Mouse (Mus musculus): ENCODE measurements at regions not wholly inside any gene's neighbourhood (a gene's known extent, or its start where the extent isn't known, plus 50 kb on each side); places are given as distances from the start of the nearest gene placed in this dataset.
A peak's percentile ranks its signal among the peaks of the same experiment; 100 is the strongest.

GRCm38 (mm10) chr13:60123964-60124363 lies 53.2 kb downstream of the Gas1 start:
- DNase-seq, result peak; percentile 33 to 44

GRCm38 (mm10) chr13:60123174-60123587 lies 54.0 kb downstream of the Gas1 start:
- peak in 1 of 2 experiments; percentile 26 for DNase-seq

GRCm38 (mm10) chr13:60122341-60123173 lies 54.6 kb downstream of the Gas1 start:
- DNase-seq, result peak; percentile 31 to 32

- DNase-seq, result no peak
These were observed 65.7 kb downstream of the Gas1 start for GRCm38 (mm10) chr13:60111465-60111864.

GRCm38 (mm10) chr13:60110079-60110846 lies 66.9 kb downstream of the Gas1 start:
- DNase-seq, result peak; percentile 87 to 96

- no peak for DNase-seq
These were observed 71.9 kb downstream of the Gas1 start for GRCm38 (mm10) chr13:60105286-60105685.

GRCm38 (mm10) chr13:60101651-60102050 lies 75.5 kb downstream of the Gas1 start:
- no peak for DNase-seq

- DNase-seq, result no peak
These were observed 76.7 kb downstream of the Gas1 start for GRCm38 (mm10) chr13:60100130-60101112.

GRCm38 (mm10) chr13:60099469-60100129 lies 77.6 kb downstream of the Gas1 start:
- peak; percentile 46 to 51 for DNase-seq

- no peak for DNase-seq
These were observed 78.8 kb downstream of the Gas1 start for GRCm38 (mm10) chr13:60098394-60098793.

GRCm38 (mm10) chr13:60097776-60098175 lies 79.4 kb downstream of the Gas1 start:
- DNase-seq, result no peak

- peak; percentile 48 to 62 for DNase-seq
These were observed 90.5 kb downstream of the Gas1 start for GRCm38 (mm10) chr13:60086657-60087056.

GRCm38 (mm10) chr13:60084975-60085374 lies 92.2 kb downstream of the Gas1 start:
- no peak for DNase-seq

GRCm38 (mm10) chr13:60084290-60084689 lies 92.9 kb downstream of the Gas1 start:
- DNase-seq, result no peak

GRCm38 (mm10) chr13:60080113-60080512 lies 97.1 kb downstream of the Gas1 start:
- no peak for DNase-seq

GRCm38 (mm10) chr13:60078331-60079050 lies 98.7 kb downstream of the Gas1 start:
- peak; percentile 21 to 22 for DNase-seq

GRCm38 (mm10) chr13:60076147-60076800 lies 100.9 kb downstream of the Gas1 start:
- DNase-seq, result no peak

GRCm38 (mm10) chr13:60071595-60071994 lies 105.6 kb downstream of the Gas1 start:
- peak; percentile 12 to 18 for DNase-seq

- peak; percentile 18 to 34 for DNase-seq
These were observed 108.0 kb downstream of the Gas1 start for GRCm38 (mm10) chr13:60069196-60069595.

- peak in 1 of 2 experiments; percentile 18 for DNase-seq
These were observed 109.8 kb downstream of the Gas1 start for GRCm38 (mm10) chr13:60067325-60067724.

- no peak for DNase-seq
These were observed 115.6 kb downstream of the Gas1 start for GRCm38 (mm10) chr13:60061589-60061988.

All from kidney, postnatal 36 days (tissue).